Mouse (Mus musculus) cerebellum, adult 2 months (tissue): ENCODE measurements around the gene Olfr455.

ENCODE experiments used
- CTCF ChIP-seq: fragments of 200-500 bp; IDR thresholded peaks from 2 replicates; pipeline ENCODE4 v1.5.1; 2011; ENCODE audit warnings: low read depth, mild to moderate bottlenecking, control low read depth, low read length, moderate library complexity, borderline replicate concordance; ENCODE audit not compliant: insufficient read depth
- POLR2A ChIP-seq: fragments of 200-500 bp; IDR thresholded peaks from 2 replicates; pipeline ENCODE4 v1.6.1; 2011; ENCODE audit warnings: low read length, control low read depth, borderline replicate concordance; ENCODE audit not compliant: insufficient read depth

DNA sequence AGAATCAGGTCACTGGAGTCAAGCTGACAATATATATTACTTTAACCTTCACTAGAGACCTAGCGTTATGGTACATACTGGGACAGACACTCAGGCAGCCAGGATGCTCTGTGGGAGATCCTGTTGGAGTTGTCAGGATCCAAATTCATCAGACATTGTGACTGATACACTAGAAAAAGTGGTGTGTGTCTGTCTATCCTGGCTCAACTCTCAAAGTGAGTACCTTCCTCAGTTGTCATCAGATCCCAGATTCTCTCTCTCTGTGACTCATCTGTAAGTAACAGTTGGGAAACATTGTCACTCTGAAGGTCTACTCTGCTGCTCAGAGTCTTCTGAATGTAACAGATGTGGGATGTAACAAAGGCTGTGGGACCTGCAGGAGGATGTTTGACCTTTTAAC lies 7.7 kb downstream of the Olfr455 start:
- no peak for TF ChIP-seq POLR2A
- no peak for TF ChIP-seq CTCF
